Mouse (Mus musculus) thymus, postnatal 10 days (tissue): Measurements from ENCODE around the gene Kcnj10.

ENCODE experiments used
- DNase-seq, 2 experiments: peaks; one replicate each; pipeline ENCODE4 v3.0.0; 2021; ENCODE audit warnings: low spot score in 2 of 2

Gene Kcnj10

GRCm38 (mm10) chr1:172311921-172312767, 28.9 kb upstream of the Kcnj10 start:
- peak; percentile 86 to 92 for DNase-seq

GRCm38 (mm10) chr1:172312768-172313561, 28.0 kb upstream of the Kcnj10 start:
- no peak for DNase-seq

- DNase-seq, result no peak
These were observed 27.2 kb upstream of the Kcnj10 start for GRCm38 (mm10) chr1:172313613-172314411.

- no peak for DNase-seq
These were observed 26.1 kb upstream of the Kcnj10 start for GRCm38 (mm10) chr1:172314911-172315310.

- DNase-seq, result no peak
These were observed 23.6 kb upstream of the Kcnj10 start for GRCm38 (mm10) chr1:172317431-172317830.

GRCm38 (mm10) chr1:172317946-172318345, 23.1 kb upstream of the Kcnj10 start:
- DNase-seq, result no peak

GRCm38 (mm10) chr1:172318424-172319035, 22.5 kb upstream of the Kcnj10 start:
- DNase-seq, result no peak

- DNase-seq, result no peak
These were observed 21.7 kb upstream of the Kcnj10 start for GRCm38 (mm10) chr1:172319346-172319745.

GRCm38 (mm10) chr1:172319921-172320411, 21.0 kb upstream of the Kcnj10 start:
- DNase-seq, result no peak

- DNase-seq, result no peak
These were observed 18.3 kb upstream of the Kcnj10 start for GRCm38 (mm10) chr1:172322725-172323124.

- DNase-seq, result no peak
These were observed 17.7 kb upstream of the Kcnj10 start for GRCm38 (mm10) chr1:172323298-172323697.

GRCm38 (mm10) chr1:172323801-172324359, 17.1 kb upstream of the Kcnj10 start:
- DNase-seq, result no peak

GRCm38 (mm10) chr1:172324725-172325124, 16.3 kb upstream of the Kcnj10 start:
- peak; percentile 27 to 64 for DNase-seq

- peak; percentile 51 to 73 for DNase-seq
These were observed 15.1 kb upstream of the Kcnj10 start for GRCm38 (mm10) chr1:172325680-172326535.

GRCm38 (mm10) chr1:172326684-172327083, 14.3 kb upstream of the Kcnj10 start:
- no peak for DNase-seq

GRCm38 (mm10) chr1:172327206-172328001, 13.6 kb upstream of the Kcnj10 start:
- DNase-seq, result no peak

- DNase-seq, result no peak
These were observed 13.0 kb upstream of the Kcnj10 start for GRCm38 (mm10) chr1:172328041-172328440.

- no peak for DNase-seq
These were observed 12.5 kb upstream of the Kcnj10 start for GRCm38 (mm10) chr1:172328461-172328860.

GRCm38 (mm10) chr1:172329131-172329530, 11.9 kb upstream of the Kcnj10 start, which contains the start of gene Kcnj9:
Gene Kcnj9 (minus strand): TSS chr1:172329318.
- DNase-seq, result no peak
